Mouse (Mus musculus): Measurements from ENCODE around the gene Farp1.

GRCm38 (mm10) chr14:121126291-121126690 lies 91.3 kb downstream of the Farp1 start:
- TF ChIP-seq CTCF (IDR thresholded peaks at IDR 0.05; ENCODE audit: low read depth, low read length) (no peak), POLR2A (IDR thresholded peaks at IDR 0.05; ENCODE audit: extremely low read depth, insufficient read depth, low read length) (no peak)
